Mouse (Mus musculus): ENCODE results near the gene Rho. TPM values are rescaled to one million over a fixed set of nuclear protein-coding genes. Genes with fewer than 3 reads are reported as not detected.

The Rho gene
- total RNA-seq, 1 experiment from 2014 or later: 0.10 TPM

GRCm38 (mm10) chr6:115941128-115941527 lies 9.6 kb downstream of the Rho start:
- 0 out of 4 replicates have a peak, but pooled peaks of 1 of the 2 experiments have one; percentile 17 for ATAC-seq (replicated peaks in 1 of 2; ENCODE audit: insufficient read depth in 1 of 2, low FRiP score in 2 of 2, low TSS enrichment in 1 of 2, low read depth in 1 of 2, poor library complexity in 2 of 2, severe bottlenecking in 2 of 2)

GRCm38 (mm10) chr6:115943498-115944427 lies 12.2 kb downstream of the Rho start:
- ATAC-seq (replicated peaks in 1 of 2; ENCODE audit: insufficient read depth in 1 of 2, low FRiP score in 2 of 2, low TSS enrichment in 1 of 2, low read depth in 1 of 2, poor library complexity in 2 of 2, severe bottlenecking in 2 of 2): no peak

GRCm38 (mm10) chr6:115944638-115945037 lies 13.1 kb downstream of the Rho start, which contains the start of gene H1foo:
Gene H1foo (plus strand): TSS chr6:115944938.
- no peak for ATAC-seq (replicated peaks in 1 of 2; ENCODE audit: insufficient read depth in 1 of 2, low FRiP score in 2 of 2, low TSS enrichment in 1 of 2, low read depth in 1 of 2, poor library complexity in 2 of 2, severe bottlenecking in 2 of 2)

- ATAC-seq (replicated peaks in 1 of 2; ENCODE audit: insufficient read depth in 1 of 2, low FRiP score in 2 of 2, low TSS enrichment in 1 of 2, low read depth in 1 of 2, poor library complexity in 2 of 2, severe bottlenecking in 2 of 2): no peak
Measured at GRCm38 (mm10) chr6:115945633-115946032, 14.1 kb downstream of the Rho start.

- peak in 1 of 2 experiments; percentile 23; a peak in 1 of 4 replicates for ATAC-seq (replicated peaks in 1 of 2; ENCODE audit: insufficient read depth in 1 of 2, low FRiP score in 2 of 2, low TSS enrichment in 1 of 2, low read depth in 1 of 2, poor library complexity in 2 of 2, severe bottlenecking in 2 of 2)
Measured at GRCm38 (mm10) chr6:115946389-115946788, 14.8 kb downstream of the Rho start.

GRCm38 (mm10) chr6:115954506-115955074 lies 23.0 kb downstream of the Rho start:
- no peak for ATAC-seq (replicated peaks in 1 of 2; ENCODE audit: insufficient read depth in 1 of 2, low FRiP score in 2 of 2, low TSS enrichment in 1 of 2, low read depth in 1 of 2, poor library complexity in 2 of 2, severe bottlenecking in 2 of 2)

GRCm38 (mm10) chr6:115955169-115955568 lies 23.6 kb downstream of the Rho start:
- no peak for ATAC-seq (replicated peaks in 1 of 2; ENCODE audit: insufficient read depth in 1 of 2, low FRiP score in 2 of 2, low TSS enrichment in 1 of 2, low read depth in 1 of 2, poor library complexity in 2 of 2, severe bottlenecking in 2 of 2)

- ATAC-seq (replicated peaks in 1 of 2; ENCODE audit: insufficient read depth in 1 of 2, low FRiP score in 2 of 2, low TSS enrichment in 1 of 2, low read depth in 1 of 2, poor library complexity in 2 of 2, severe bottlenecking in 2 of 2): no peak
Measured at GRCm38 (mm10) chr6:115955664-115956063, 24.1 kb downstream of the Rho start.

GRCm38 (mm10) chr6:115956418-115956921 lies 24.9 kb downstream of the Rho start:
- ATAC-seq (replicated peaks in 1 of 2; ENCODE audit: insufficient read depth in 1 of 2, low FRiP score in 2 of 2, low TSS enrichment in 1 of 2, low read depth in 1 of 2, poor library complexity in 2 of 2, severe bottlenecking in 2 of 2): no peak

- peak in 1 of 2 experiments; percentile 14; a peak in 2 of 4 replicates for ATAC-seq (replicated peaks in 1 of 2; ENCODE audit: insufficient read depth in 1 of 2, low FRiP score in 2 of 2, low TSS enrichment in 1 of 2, low read depth in 1 of 2, poor library complexity in 2 of 2, severe bottlenecking in 2 of 2)
Measured at GRCm38 (mm10) chr6:115956922-115957601, 25.5 kb downstream of the Rho start.

GRCm38 (mm10) chr6:115957681-115958080 lies 26.1 kb downstream of the Rho start:
- ATAC-seq (replicated peaks in 1 of 2; ENCODE audit: insufficient read depth in 1 of 2, low FRiP score in 2 of 2, low TSS enrichment in 1 of 2, low read depth in 1 of 2, poor library complexity in 2 of 2, severe bottlenecking in 2 of 2): no peak

- ATAC-seq (replicated peaks in 1 of 2; ENCODE audit: insufficient read depth in 1 of 2, low FRiP score in 2 of 2, low TSS enrichment in 1 of 2, low read depth in 1 of 2, poor library complexity in 2 of 2, severe bottlenecking in 2 of 2): no peak
Measured at GRCm38 (mm10) chr6:115958445-115958844, 26.9 kb downstream of the Rho start.

- no peak for ATAC-seq (replicated peaks in 1 of 2; ENCODE audit: insufficient read depth in 1 of 2, low FRiP score in 2 of 2, low TSS enrichment in 1 of 2, low read depth in 1 of 2, poor library complexity in 2 of 2, severe bottlenecking in 2 of 2)
Measured at GRCm38 (mm10) chr6:115959151-115959691, 27.7 kb downstream of the Rho start.

- no peak for ATAC-seq (replicated peaks in 1 of 2; ENCODE audit: insufficient read depth in 1 of 2, low FRiP score in 2 of 2, low TSS enrichment in 1 of 2, low read depth in 1 of 2, poor library complexity in 2 of 2, severe bottlenecking in 2 of 2)
Measured at GRCm38 (mm10) chr6:115960322-115960721, 28.8 kb downstream of the Rho start.

GRCm38 (mm10) chr6:115961743-115962142 lies 30.2 kb downstream of the Rho start:
- ATAC-seq (replicated peaks in 1 of 2; ENCODE audit: insufficient read depth in 1 of 2, low FRiP score in 2 of 2, low TSS enrichment in 1 of 2, low read depth in 1 of 2, poor library complexity in 2 of 2, severe bottlenecking in 2 of 2): no peak

GRCm38 (mm10) chr6:115962439-115963085 lies 31.0 kb downstream of the Rho start:
- no peak for ATAC-seq (replicated peaks in 1 of 2; ENCODE audit: insufficient read depth in 1 of 2, low FRiP score in 2 of 2, low TSS enrichment in 1 of 2, low read depth in 1 of 2, poor library complexity in 2 of 2, severe bottlenecking in 2 of 2)

- ATAC-seq (replicated peaks in 1 of 2; ENCODE audit: insufficient read depth in 1 of 2, low FRiP score in 2 of 2, low TSS enrichment in 1 of 2, low read depth in 1 of 2, poor library complexity in 2 of 2, severe bottlenecking in 2 of 2): no peak
Measured at GRCm38 (mm10) chr6:115963656-115964055, 32.1 kb downstream of the Rho start.
